Mouse (Mus musculus) embryonic fibroblast, embryonic 13.5 days (primary cell): ENCODE measurements around the gene Trpc2. TPM values are rescaled to one million over a fixed set of nuclear protein-coding genes. Genes with fewer than 3 reads are reported as not detected.
A peak's percentile ranks its signal among the peaks of the same experiment; 100 is the strongest.

Experiments used
- H3K27ac ChIP-seq: 2 replicates; pipeline ENCODE4 v1.5.1; 2012; ENCODE audit warnings: low read length, control low read depth, inconsistent platforms; ENCODE audit not compliant: insufficient read depth
- H3K4me1 ChIP-seq: 2 replicates; pipeline ENCODE4 v1.6.1; 2011; ENCODE audit warnings: low read length; ENCODE audit not compliant: control insufficient read depth, insufficient read depth
- H3K4me3 ChIP-seq: 2 replicates; pipeline ENCODE4 v1.5.1; 2011; ENCODE audit warnings: mild to moderate bottlenecking, control low read depth, low read length; ENCODE audit not compliant: insufficient read depth
- CTCF ChIP-seq: IDR thresholded peaks from 2 replicates; pipeline ENCODE4 v1.5.1; 2011; ENCODE audit warnings: mild to moderate bottlenecking, control low read depth, low read length, moderate library complexity, borderline replicate concordance; ENCODE audit not compliant: insufficient read depth
- POLR2A ChIP-seq: IDR thresholded peaks from 2 replicates; pipeline ENCODE4 v1.6.1; 2011; ENCODE audit warnings: low read depth, mild to moderate bottlenecking, control low read depth, low read length, moderate library complexity
- polyA plus RNA-seq: library from polyadenylated mRNA; stranded (reverse); fragments of >200 nt; gene quantifications from 2 replicates; pipeline ENCODE4 v1.2.4, GENCODE M21; 2011; ENCODE audit warnings: low read depth; ENCODE audit not compliant: missing spikeins, insufficient read length

The Trpc2 gene
- polyA plus RNA-seq, 1 experiment, result not detected

DNA sequence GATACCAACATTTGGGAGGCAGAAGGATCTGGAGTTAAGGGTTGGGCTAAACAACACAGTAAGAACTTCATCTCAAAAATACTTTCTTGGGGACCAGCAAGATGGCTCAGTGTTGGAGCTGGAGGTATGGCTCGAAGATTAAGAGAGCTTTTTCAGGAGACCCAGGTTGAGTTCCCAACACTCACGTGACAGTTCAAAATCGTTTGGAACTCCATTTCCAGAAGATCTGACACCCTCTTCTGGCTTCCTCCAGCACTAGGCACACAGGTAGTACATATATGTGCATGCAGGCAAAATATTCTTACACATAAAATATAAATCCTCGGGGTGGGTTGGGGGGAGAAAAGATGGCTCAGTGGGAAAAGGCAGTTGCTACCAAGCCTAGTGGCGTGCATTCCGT is 16.6 kb upstream of the Trpc2 start:
- Histone ChIP-seq H3K4me1 (peaks cover 7% of the 10 kb centered on the region), H3K4me3 (peak overlapping the region; percentile 61), H3K27ac (0 out of 2 replicates have a peak overlapping the region, but pooled peaks have one; percentile 60)
- no peak for TF ChIP-seq POLR2A
- TF ChIP-seq CTCF, result no peak

DNA sequence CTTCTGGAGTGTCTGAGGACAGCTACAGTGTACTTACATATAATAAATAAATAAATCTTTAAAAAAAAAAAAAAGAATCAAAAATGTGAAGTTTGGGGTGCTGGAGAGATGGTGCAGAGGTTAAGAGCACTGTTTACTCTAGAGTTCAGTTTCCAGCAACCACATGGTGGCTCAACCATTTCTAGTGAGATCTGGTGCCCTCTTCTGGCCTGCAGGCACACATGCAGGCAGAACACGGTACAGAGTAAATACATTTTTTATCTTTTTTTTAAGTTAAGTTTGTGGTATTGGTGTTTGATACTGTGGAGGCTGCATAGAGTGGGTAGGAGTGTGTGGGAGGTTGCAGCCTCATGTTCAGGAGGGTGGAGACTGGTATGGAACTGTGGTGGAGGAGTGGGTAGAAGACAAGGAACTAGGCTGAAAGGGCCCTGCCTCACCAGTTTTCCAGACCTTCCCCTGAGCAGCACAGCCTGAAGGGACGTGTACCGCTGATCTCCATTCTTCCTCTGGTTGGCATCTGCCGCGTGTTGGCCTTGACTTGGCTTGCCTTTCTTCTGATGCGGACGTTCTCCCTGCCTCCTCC is 6.1 kb upstream of the Trpc2 start:
- peak; percentile 63; the same call in 1 of the 2 replicates for TF ChIP-seq CTCF
- no peak for TF ChIP-seq POLR2A
- Histone ChIP-seq H3K4me1 (no peaks in the 10 kb centered on the region), H3K27ac (no peak overlapping the region), H3K4me3 (no peak overlapping the region)

DNA sequence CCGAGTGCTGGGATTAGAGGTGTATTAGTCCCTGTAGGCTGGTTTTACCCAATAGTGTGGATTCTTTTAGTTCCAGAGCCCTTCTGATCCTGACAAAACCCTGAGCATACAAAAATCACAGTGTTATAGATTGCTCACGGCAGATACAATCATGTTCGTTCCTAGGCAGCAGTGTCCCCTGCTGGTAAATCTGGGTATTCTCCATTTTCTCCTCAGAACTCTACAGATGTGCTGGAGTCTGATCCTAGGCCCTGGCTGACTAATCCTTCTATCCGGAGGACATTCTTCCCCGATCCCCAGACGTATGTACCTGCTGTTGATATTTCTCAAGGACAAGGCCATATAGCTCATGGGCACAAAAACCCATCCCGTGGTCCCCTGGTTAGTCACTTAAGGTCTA is 4.4 kb upstream of the Trpc2 start:
- H3K27ac ChIP-seq, result no peak overlapping the region
- no peak overlapping the region for H3K4me3 ChIP-seq
- TF ChIP-seq POLR2A (no peak), CTCF (no peak)
- H3K4me1 ChIP-seq, result no peaks in the 10 kb centered on the region

DNA sequence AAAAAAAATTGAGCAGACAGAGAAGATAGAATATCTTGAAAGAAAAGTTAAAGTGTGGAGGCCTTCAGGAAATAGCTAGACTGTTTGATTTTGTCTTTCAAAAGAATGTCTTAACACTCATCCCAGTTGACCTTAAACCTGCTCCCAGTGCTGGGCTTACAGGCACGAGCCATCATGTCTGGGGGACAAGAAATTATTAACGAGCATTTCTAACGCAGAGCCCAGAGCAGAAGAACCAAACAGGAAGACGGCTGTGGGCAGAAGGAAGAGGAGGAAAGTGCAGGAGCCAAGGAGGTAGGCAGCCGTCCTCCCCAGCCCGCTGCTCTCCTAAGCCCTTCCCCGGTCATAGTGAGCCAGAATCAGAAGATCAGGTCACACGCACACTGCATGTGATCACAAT is 2.6 kb upstream of the Trpc2 start:
- Histone ChIP-seq H3K27ac (no peak overlapping the region), H3K4me1 (no peaks in the 10 kb centered on the region), H3K4me3 (no peak overlapping the region)
- no peak for TF ChIP-seq POLR2A
- TF ChIP-seq CTCF, result no peak

DNA sequence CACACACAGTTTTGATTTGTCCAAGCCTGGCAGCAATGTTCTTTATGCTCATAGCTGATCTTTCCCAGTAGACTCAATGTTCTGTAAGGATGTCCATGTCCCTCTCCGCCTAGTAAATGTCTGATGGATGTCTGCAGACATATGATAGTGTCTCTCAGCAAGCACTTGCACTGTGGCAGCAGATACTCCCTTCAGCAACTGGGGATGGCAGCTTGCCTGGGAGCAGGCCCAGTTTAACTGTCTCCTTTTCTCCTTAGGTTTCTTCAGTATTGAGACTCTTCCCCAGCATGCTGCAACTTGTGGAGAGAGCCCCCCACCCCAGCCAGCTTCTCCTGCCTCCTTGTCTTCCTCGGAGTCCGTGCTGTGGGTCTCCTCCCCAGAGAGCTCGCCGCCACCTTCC is 1.1 kb upstream of the Trpc2 start:
- H3K4me1 ChIP-seq, result no peaks in the 10 kb centered on the region
- no peak overlapping the region for H3K27ac ChIP-seq
- no peak overlapping the region for H3K4me3 ChIP-seq
- no peak for TF ChIP-seq POLR2A

DNA sequence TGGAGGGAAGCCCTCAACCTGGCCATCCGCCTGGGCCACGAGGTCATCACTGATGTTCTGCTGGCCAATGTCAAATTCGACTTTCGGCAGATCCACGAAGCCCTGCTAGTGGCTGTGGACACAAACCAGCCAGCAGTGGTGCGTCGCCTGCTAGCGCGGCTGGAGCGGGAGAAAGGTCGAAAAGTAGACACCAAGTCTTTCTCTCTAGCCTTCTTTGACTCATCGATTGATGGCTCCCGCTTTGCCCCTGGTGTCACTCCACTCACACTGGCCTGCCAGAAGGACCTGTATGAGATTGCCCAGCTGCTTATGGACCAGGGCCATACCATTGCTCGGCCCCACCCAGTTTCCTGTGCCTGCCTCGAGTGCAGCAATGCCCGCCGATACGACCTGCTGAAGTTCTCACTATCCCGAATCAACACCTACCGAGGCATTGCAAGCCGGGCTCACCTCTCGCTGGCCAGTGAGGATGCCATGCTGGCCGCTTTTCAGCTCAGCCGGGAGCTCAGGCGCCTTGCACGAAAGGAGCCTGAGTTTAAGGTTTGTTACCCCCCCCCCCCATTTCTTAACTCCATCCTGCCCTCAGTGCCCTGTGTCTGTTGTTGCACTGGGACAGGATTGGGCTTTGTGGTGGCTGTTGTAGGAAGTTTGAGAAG is 1.3 kb downstream of the Trpc2 start:
- Histone ChIP-seq H3K27ac (no peak overlapping the region), H3K4me1 (no peaks in the 10 kb centered on the region), H3K4me3 (no peak overlapping the region)
- no peak for TF ChIP-seq POLR2A
- TF ChIP-seq CTCF, result no peak

DNA sequence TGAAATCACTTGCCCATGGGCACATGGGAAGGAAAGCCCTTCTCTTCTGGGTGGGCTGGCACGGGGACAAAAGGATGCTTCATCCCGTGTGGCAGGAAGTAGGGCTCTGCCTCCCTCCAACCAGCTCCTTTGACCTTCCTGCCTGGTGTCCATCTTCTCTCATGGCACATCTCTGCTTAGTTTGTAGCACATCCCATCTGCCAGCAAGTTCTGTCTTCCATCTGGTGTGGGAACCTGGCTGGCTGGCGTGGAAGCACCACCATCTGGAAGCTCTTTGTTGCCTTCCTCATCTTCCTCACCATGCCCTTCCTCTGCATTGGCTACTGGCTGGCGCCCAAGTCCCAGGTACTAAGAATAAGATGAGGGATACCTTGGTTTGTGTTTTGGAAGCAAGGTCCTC is 4.4 kb downstream of the Trpc2 start:
- TF ChIP-seq POLR2A (no peak), CTCF (no peak)
- Histone ChIP-seq H3K27ac (no peak overlapping the region), H3K4me1 (no peaks in the 10 kb centered on the region), H3K4me3 (no peak overlapping the region)

DNA sequence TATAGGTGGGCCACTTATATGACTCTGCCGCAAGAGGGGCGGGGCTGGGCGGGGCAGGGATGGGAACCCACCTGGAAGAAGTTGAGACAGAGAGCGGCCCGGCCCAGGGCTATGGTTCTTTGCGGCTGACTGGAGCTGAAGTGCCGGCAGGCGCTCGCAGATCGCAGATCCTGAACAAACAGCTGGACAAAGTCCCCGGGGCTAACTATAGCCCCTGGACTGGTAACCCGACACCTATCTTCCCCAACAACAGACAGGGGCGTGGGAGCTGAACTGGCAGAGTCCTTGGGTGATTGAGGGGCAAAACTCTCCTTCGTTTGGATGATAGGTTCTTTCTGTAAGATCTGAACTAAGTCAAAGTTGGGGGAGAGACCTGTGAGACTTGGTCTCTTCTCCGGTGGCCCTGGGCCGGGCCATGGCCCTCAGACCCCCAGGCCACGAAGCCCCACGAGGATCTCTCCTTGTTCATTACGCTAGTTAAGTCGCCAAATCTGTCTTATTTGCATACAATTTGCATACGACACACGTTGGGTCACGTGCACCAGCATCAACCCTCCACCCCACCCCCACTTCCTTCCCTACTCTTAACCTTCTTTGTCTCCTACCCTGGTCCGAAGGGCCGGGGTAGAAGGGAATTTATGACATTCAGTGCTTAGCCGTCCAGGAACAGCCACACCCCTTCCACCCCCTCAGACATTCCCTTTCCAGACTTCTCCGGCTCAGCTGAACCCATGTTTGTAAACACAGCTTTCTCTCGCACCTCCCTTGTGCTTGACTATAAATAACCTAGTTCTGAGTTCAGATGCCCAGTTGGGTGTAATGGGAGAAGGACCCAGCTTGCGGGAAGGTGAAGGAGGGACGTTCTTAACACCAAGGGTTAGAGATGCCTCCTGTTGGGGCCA is 17.1 kb downstream of the Trpc2 start:
- TF ChIP-seq CTCF (no peak), POLR2A (no peak)
- Histone ChIP-seq H3K4me3 (no peak overlapping the region), H3K27ac (no peak overlapping the region), H3K4me1 (no peaks in the 10 kb centered on the region)

DNA sequence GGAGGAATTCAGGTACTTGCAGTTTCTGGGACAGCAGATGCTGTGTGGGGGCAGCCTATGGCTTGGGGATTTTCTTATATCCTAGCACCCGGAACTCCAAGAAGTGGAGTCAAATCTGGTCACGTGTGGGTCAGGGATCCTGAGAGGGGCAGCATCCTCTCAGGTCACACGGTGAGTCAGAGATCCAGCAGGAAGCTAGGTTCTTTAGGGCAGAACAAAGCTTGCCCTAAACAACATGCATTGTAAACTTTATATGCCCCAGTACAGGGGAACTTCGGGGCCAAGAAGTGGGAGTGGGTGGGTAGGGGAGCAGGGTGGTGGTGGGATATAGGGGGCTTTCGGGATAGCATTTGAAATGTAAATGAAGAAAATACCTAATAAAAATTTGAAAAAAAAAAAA is 18.0 kb downstream of the Trpc2 start:
- H3K4me1 ChIP-seq, result no peaks in the 10 kb centered on the region
- no peak overlapping the region for H3K4me3 ChIP-seq
- no peak overlapping the region for H3K27ac ChIP-seq
- TF ChIP-seq CTCF, result no peak
- no peak for TF ChIP-seq POLR2A

DNA sequence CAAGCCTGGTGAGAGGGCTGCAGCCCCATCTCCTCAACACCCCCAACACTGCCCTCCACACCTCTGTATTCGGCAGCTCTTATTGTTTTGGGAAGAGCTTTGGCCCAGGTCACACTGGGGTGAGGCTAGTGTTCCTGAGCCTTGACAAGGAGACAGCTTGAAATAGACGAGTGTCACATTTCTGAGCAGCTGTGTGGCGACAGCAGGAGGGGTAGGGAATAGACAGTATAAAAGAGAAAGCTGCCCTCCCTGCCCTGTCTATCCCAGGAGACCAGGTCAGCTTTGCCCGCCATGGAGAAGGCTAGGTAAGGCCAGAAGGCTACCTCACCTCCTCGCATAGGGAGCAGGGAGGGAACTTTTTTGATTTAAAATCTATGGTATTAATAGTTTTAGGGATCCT is 18.6 kb downstream of the Trpc2 start, which contains the start of gene Art1:
Gene Art1 (plus strand): TSS at position 257 of the 400 bp plus-strand sequence.
- H3K27ac ChIP-seq, result no peak within 1 kb of the TSS
- H3K4me1 ChIP-seq, result no peaks in the 10 kb centered on the region
- no peak within 1 kb of the TSS for H3K4me3 ChIP-seq
- no peak for TF ChIP-seq POLR2A
- no peak for TF ChIP-seq CTCF
